Mouse (Mus musculus) cortical plate, adult 2 months (tissue): ENCODE measurements around the gene Gramd1c.

Source experiments
- CTCF ChIP-seq: fragments of 200-500 bp; IDR thresholded peaks from 2 replicates; pipeline ENCODE4 v1.5.1; 2011; ENCODE audit warnings: mild to moderate bottlenecking, control low read depth, low read length; ENCODE audit not compliant: insufficient read depth; ENCODE audit errors: extremely low read depth
- POLR2A ChIP-seq: fragments of 200-500 bp; IDR thresholded peaks from 2 replicates; pipeline ENCODE4 v1.6.1; 2011; ENCODE audit warnings: mild to moderate bottlenecking, low read length, control low read depth; ENCODE audit not compliant: insufficient read depth; ENCODE audit errors: extremely low read depth

DNA sequence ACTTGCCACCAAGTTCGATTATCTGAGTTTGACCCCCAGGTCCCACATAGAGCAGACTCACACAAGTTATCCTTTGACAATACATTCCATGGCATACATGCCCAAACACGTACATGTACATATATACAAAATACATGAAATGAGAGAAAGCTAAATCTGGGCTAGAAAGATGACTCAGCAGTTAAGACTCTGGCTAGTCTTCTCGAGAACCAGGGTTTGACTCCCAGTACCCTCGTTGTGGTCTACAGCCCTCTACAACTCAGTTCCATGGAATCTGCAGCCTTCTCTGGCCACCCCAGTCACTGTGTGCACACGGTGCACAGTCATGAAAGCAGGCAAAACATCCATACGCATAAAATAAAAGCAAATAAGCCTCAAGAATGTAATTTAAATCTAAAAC lies 10.8 kb downstream of the Gramd1c start:
- no peak for TF ChIP-seq CTCF
- TF ChIP-seq POLR2A, result no peak
